In genomic region chr14:61597968-61598367, GRCm38 (mm10) we compare ENCODE assay signal across 8 mouse cellular contexts. TPM values are rescaled to one million over a fixed set of nuclear protein-coding genes. Genes with fewer than 3 reads are reported as not detected.
DNase-seq lines count a peak whose midpoint lies in the region; ATAC-seq and TF ChIP-seq lines count a peak whose summit lies in the region.

Gene Trim13 (plus strand): TSS chr14:61598247.

- TF ChIP-seq POLR2A in ES-Bruce4 (IDR thresholded peaks at IDR 0.05; ENCODE audit: insufficient read depth, low read length) = peak; percentile 48
- TF ChIP-seq POLR2A in embryonic fibroblast, embryonic 13.5 days (IDR thresholded peaks at IDR 0.05; ENCODE audit: low read depth, low read length) = no peak

- 26% methylated on average over 5 of the region's 5 CpGs for WGBS in heart, embryonic 12.5 days
- WGBS in neural tube, embryonic 12.5 days = 47% methylated on average over 5 of the region's 5 CpGs

- no peak for ATAC-seq in heart, embryonic 12.5 days (ENCODE audit: insufficient number of reproducible peaks, low FRiP score)
- ATAC-seq in neural tube, embryonic 12.5 days (ENCODE audit: low FRiP score, low read depth) = no peak

- peak within 1 kb of the TSS; percentile 63 for H3K4me2 ChIP-seq in heart, embryonic 12.5 days
- peak within 1 kb of the TSS; percentile 61 for H3K4me2 ChIP-seq in neural tube, embryonic 12.5 days (replicated peaks)

- peak within 1 kb of the TSS; percentile 85 for H3K4me3 ChIP-seq in heart, embryonic 12.5 days
- H3K4me3 ChIP-seq in ES-Bruce4 (ENCODE audit: low read depth, low read length) = peak within 1 kb of the TSS; percentile 93
- H3K4me3 ChIP-seq in embryonic fibroblast, embryonic 13.5 days (ENCODE audit: insufficient read depth, low read length) = peak within 1 kb of the TSS; percentile 84; the same call in 1 of the 2 replicates
- H3K4me3 ChIP-seq in neural tube, embryonic 12.5 days = peak within 1 kb of the TSS; percentile 84

- peak; percentile 54; the same call in 1 of the 2 replicates for TF ChIP-seq EP300 in ES-Bruce4 (IDR thresholded peaks at IDR 0.05; ENCODE audit: insufficient read depth, low read depth, low read length)

- no peaks in the 10 kb centered on the region for H3K9me3 ChIP-seq in heart, embryonic 12.5 days (replicated peaks)
- no peaks in the 10 kb centered on the region for H3K9me3 ChIP-seq in ES-Bruce4 (replicated peaks; ENCODE audit: control insufficient read depth, insufficient read depth, low read length, poor library complexity, severe bottlenecking)
- no peaks in the 10 kb centered on the region for H3K9me3 ChIP-seq in neural tube, embryonic 12.5 days

- peaks cover 24% of the 10 kb centered on the region for H3K4me1 ChIP-seq in heart, embryonic 12.5 days (replicated peaks)
- peaks cover 2% of the 10 kb centered on the region for H3K4me1 ChIP-seq in ES-Bruce4 (ENCODE audit: control insufficient read depth, insufficient read depth, low read length)
- peaks cover 3% of the 10 kb centered on the region; the same call in 1 of the 2 replicates for H3K4me1 ChIP-seq in embryonic fibroblast, embryonic 13.5 days (ENCODE audit: control insufficient read depth, insufficient read depth, low read length)
- peaks cover 18% of the 10 kb centered on the region for H3K4me1 ChIP-seq in neural tube, embryonic 12.5 days

- no peaks in the 10 kb centered on the region for H3K27me3 ChIP-seq in heart, embryonic 12.5 days (replicated peaks)
- no peaks in the 10 kb centered on the region for H3K27me3 ChIP-seq in ES-Bruce4 (ENCODE audit: control insufficient read depth, insufficient read depth, low read length, poor library complexity, severe bottlenecking)
- H3K27me3 ChIP-seq in neural tube, embryonic 12.5 days (replicated peaks) = no peaks in the 10 kb centered on the region

- peaks cover 4% of the 10 kb centered on the region; the same call in 1 of the 2 replicates for H3K36me3 ChIP-seq in heart, embryonic 12.5 days
- peaks cover 9% of the 10 kb centered on the region; the same call in 1 of the 2 replicates for H3K36me3 ChIP-seq in ES-Bruce4 (ENCODE audit: control insufficient read depth, insufficient read depth, low read length, poor library complexity, severe bottlenecking)
- H3K36me3 ChIP-seq in neural tube, embryonic 12.5 days = 0 out of 2 replicates have a peak, but pooled peaks cover 5% of the 10 kb centered on the region

- peak within 1 kb of the TSS; percentile 82 for H3K27ac ChIP-seq in heart, embryonic 12.5 days (ENCODE audit: poor library complexity, severe bottlenecking)
- H3K27ac ChIP-seq in ES-Bruce4 (ENCODE audit: insufficient read depth, low read length) = peak within 1 kb of the TSS; percentile 87
- H3K27ac ChIP-seq in embryonic fibroblast, embryonic 13.5 days (ENCODE audit: insufficient read depth, low read length) = no peak within 1 kb of the TSS
- no peak within 1 kb of the TSS for H3K27ac ChIP-seq in neural tube, embryonic 12.5 days

- no peak for TF ChIP-seq CTCF in ES-Bruce4 (IDR thresholded peaks at IDR 0.05; ENCODE audit: low read depth, low read length)
- no peak for TF ChIP-seq CTCF in embryonic fibroblast, embryonic 13.5 days (IDR thresholded peaks at IDR 0.05; ENCODE audit: borderline replicate concordance, insufficient read depth, low read length)

- H3K9ac ChIP-seq in heart, embryonic 12.5 days = 0 out of 2 replicates have a peak within 1 kb of the TSS, but pooled peaks have one; percentile 84
- H3K9ac ChIP-seq in ES-Bruce4 (ENCODE audit: low read depth, poor library complexity, severe bottlenecking) = peak within 1 kb of the TSS; percentile 95
- H3K9ac ChIP-seq in neural tube, embryonic 12.5 days = no peak within 1 kb of the TSS

- DNase-seq in heart, adult 9 months (ENCODE audit: low spot score in 2 of 2) = no peak
- no peak for DNase-seq in left cerebral cortex, postnatal 4 days
- DNase-seq in urinary bladder, postnatal 4 days (ENCODE audit: low spot score in 2 of 2) = no peak
- no peak for DNase-seq in cerebellum, adult 9-11 months

- intact Hi-C loops in left cerebral cortex, postnatal 4 days (cut with DNase I) = no loop called here

RNA-seq across cellular contexts. Expression of gene Trim13, which starts in this region (rescaled TPM):
- 13.5 and 15.8 TPM in 2 replicates for polyA plus RNA-seq in heart, embryonic 12.5 days (2016; fragmentation: Nextera tagmentation; extraction: Ambion mirVana)
- 48.2 and 54.6 TPM in 2 replicates for polyA plus RNA-seq in ES-Bruce4 (2011; ENCODE audit: insufficient read depth, insufficient read length, low read depth, missing spikeins)
- 15.3 and 15.4 TPM in 2 replicates for polyA plus RNA-seq in embryonic fibroblast, embryonic 13.5 days (2011; ENCODE audit: insufficient read length, low read depth, missing spikeins)
- 10 to 100 TPM; 26.2 to 26.4 TPM for total RNA-seq in left cerebral cortex, postnatal 4 days (2021)
- polyA plus RNA-seq in neural tube, embryonic 12.5 days (2016; fragmentation: Nextera tagmentation; extraction: Ambion mirVana) = 40.5 and 46.5 TPM in 2 replicates

Comparison
In these comparisons a context has a peak if more than half of its experiments do, and no peak if none do; other contexts are left out.
1. H3K27ac ChIP-seq: peak in heart, embryonic 12.5 days (single experiment) and ES-Bruce4 (single experiment); none in embryonic fibroblast, embryonic 13.5 days (single experiment) and neural tube, embryonic 12.5 days (single experiment).
2. Peak in every context shown above with its lines, with median percentiles within 50 percentile points of each other: H3K4me3 ChIP-seq.